Mouse (Mus musculus) intestine, embryonic 14.5 days (tissue): ENCODE measurements around the gene Olfr726. TPM values are rescaled to one million over a fixed set of nuclear protein-coding genes. Genes with fewer than 3 reads are reported as not detected.

Experiments
- polyA plus RNA-seq: library from polyadenylated mRNA; unstranded; fragments of >200 nt; fragmentation: Nextera tagmentation; extraction: Ambion mirVana; gene quantifications from 2 replicates; pipeline ENCODE4 v1.2.1, GENCODE M21; 2014

Olfr726 gene
- polyA plus RNA-seq, 1 experiment from 2014 or later: not detected

Other genes starting within 250 kb of the Olfr726 start
- not detected in 2 replicates for gene Olfr722, start 189.0 kb downstream of the Olfr726 start, polyA plus RNA-seq
- gene Olfr723, start 159.2 kb downstream of the Olfr726 start, polyA plus RNA-seq: not detected in 2 replicates
- gene Olfr724, start 127.7 kb downstream of the Olfr726 start, polyA plus RNA-seq: not detected in 2 replicates
- not detected in 2 replicates for gene Olfr725, start 50.6 kb downstream of the Olfr726 start, polyA plus RNA-seq
- gene Olfr727, start 32.2 kb upstream of the Olfr726 start, polyA plus RNA-seq: not detected in 2 replicates
- gene Olfr728, start 51.7 kb upstream of the Olfr726 start, polyA plus RNA-seq: not detected in 2 replicates
- gene Olfr729, start 62.0 kb upstream of the Olfr726 start, polyA plus RNA-seq: not detected in 2 replicates
- not detected in 2 replicates for gene Olfr730, start 97.2 kb upstream of the Olfr726 start, polyA plus RNA-seq
- gene Olfr731, start 150.9 kb upstream of the Olfr726 start, polyA plus RNA-seq: not detected in 2 replicates
- gene Olfr732, start 193.3 kb upstream of the Olfr726 start, polyA plus RNA-seq: not detected in 2 replicates
- not detected in 2 replicates for gene Olfr733, start 210.6 kb upstream of the Olfr726 start, polyA plus RNA-seq
- not detected in 2 replicates for gene Olfr734, start 235.8 kb upstream of the Olfr726 start, polyA plus RNA-seq